Mouse (Mus musculus): ENCODE data around the gene Pde4dip.

GRCm38 (mm10) chr3:97842641-97843040 lies 45.9 kb downstream of the Pde4dip start:
- no peak for TF ChIP-seq POLR2A (IDR thresholded peaks at IDR 0.05; ENCODE audit: low read depth, low read length)
- TF ChIP-seq CTCF (conservative IDR thresholded peaks at IDR 0.05; ENCODE audit: insufficient read depth, insufficient read length, low read depth, low read length), result no peak
